Mouse (Mus musculus) olfactory bulb, adult 2 months (tissue): Measurements from ENCODE around the gene Ncoa3. TPM values are rescaled to one million over a fixed set of nuclear protein-coding genes. Genes with fewer than 3 reads are reported as not detected.

ENCODE experiments used
- H3K27ac ChIP-seq: fragments of 200-500 bp; 2 replicates; pipeline ENCODE4 v1.5.1; 2012; ENCODE audit warnings: low read depth, low read length; ENCODE audit not compliant: insufficient read depth
- H3K4me1 ChIP-seq: fragments of 200-500 bp; 2 replicates; pipeline ENCODE4 v1.6.1; 2012; ENCODE audit warnings: low read length; ENCODE audit not compliant: control insufficient read depth, insufficient read depth
- H3K4me3 ChIP-seq: fragments of 200-500 bp; 2 replicates; pipeline ENCODE4 v1.5.1; 2012; ENCODE audit warnings: mild to moderate bottlenecking, low read depth, low read length, moderate library complexity; ENCODE audit not compliant: insufficient read depth
- CTCF ChIP-seq: fragments of 200-500 bp; IDR thresholded peaks from 2 replicates; pipeline ENCODE4 v1.5.1; 2012; ENCODE audit warnings: low read depth, mild to moderate bottlenecking, low read length, moderate library complexity; ENCODE audit not compliant: insufficient read depth
- POLR2A ChIP-seq: fragments of 200-500 bp; IDR thresholded peaks from 2 replicates; pipeline ENCODE4 v1.6.1; 2012; ENCODE audit warnings: mild to moderate bottlenecking, low read depth, low read length, moderate library complexity; ENCODE audit not compliant: insufficient read depth
- WGBS: fragments of 180-500 bp; shearing (Covaris S2); methylation state at CpG from one replicate; pipeline ENCODE4 v1.1.7; 2018; 5-methylcytosine and 5-hydroxymethylcytosine counted together
- polyA plus RNA-seq: library from polyadenylated mRNA; stranded (reverse); fragments of >200 nt; gene quantifications from 2 replicates; pipeline ENCODE4 v1.2.4, GENCODE M21; 2012; ENCODE audit warnings: low replicate concordance; ENCODE audit not compliant: missing spikeins, insufficient read depth, insufficient read length

Gene Ncoa3
- polyA plus RNA-seq, 1 experiment, result not detected

- WGBS, result 93% methylated on average over 7 of the region's 7 CpGs
Observed at GRCm38 (mm10) chr2:166069738-166070137, 77.3 kb downstream of the Ncoa3 start.

DNA sequence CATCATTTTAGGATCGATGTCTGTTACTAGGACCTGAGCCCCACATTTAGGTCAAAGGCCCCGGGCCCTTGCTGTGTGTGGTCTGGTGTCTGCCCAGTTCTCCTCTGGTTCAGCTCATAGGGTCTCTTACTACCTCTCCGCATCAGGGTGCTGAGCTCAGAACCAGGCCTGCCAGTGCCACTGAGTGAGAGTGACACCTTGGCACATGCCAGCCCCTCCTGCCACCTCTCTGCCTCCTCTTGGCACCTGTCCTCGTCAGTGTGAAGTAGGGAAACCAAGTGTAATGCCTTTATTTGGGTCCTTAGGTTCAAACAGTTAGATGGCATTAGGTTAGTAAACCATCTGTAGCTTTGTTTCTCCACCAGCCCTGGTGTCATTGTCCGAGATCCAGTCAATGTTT is 79.0 kb downstream of the Ncoa3 start:
- 84% methylated on average over 5 of the region's 5 CpGs for WGBS

More at GRCm38 (mm10) chr2:166069738-166070137, 77.3 kb downstream of the Ncoa3 start:
- Histone ChIP-seq H3K27ac (no peak overlapping the region), H3K4me3 (no peak overlapping the region), H3K4me1 (peaks cover 23% of the 10 kb centered on the region)
- TF ChIP-seq POLR2A (no peak), CTCF (no peak)

GRCm38 (mm10) chr2:166071889-166072288 is 79.5 kb downstream of the Ncoa3 start:
- Histone ChIP-seq H3K4me3 (no peak overlapping the region), H3K27ac (no peak overlapping the region), H3K4me1 (peaks cover 37% of the 10 kb centered on the region)
- 81% methylated on average over 9 of the region's 9 CpGs for WGBS
- no peak for TF ChIP-seq CTCF
- TF ChIP-seq POLR2A, result no peak

More for the DNA sequence above, 79.0 kb downstream of the Ncoa3 start:
- TF ChIP-seq CTCF (no peak), POLR2A (no peak)
- Histone ChIP-seq H3K4me3 (no peak overlapping the region), H3K4me1 (peaks cover 33% of the 10 kb centered on the region), H3K27ac (0 out of 2 replicates have a peak overlapping the region, but pooled peaks have one; percentile 18)

GRCm38 (mm10) chr2:166073082-166073481 is 80.6 kb downstream of the Ncoa3 start:
- no peak for TF ChIP-seq POLR2A
- TF ChIP-seq CTCF, result no peak

GRCm38 (mm10) chr2:166074322-166074721 is 81.9 kb downstream of the Ncoa3 start:
- TF ChIP-seq POLR2A, result no peak
- TF ChIP-seq CTCF, result no peak
- Histone ChIP-seq H3K4me1 (peaks cover 42% of the 10 kb centered on the region), H3K4me3 (no peak overlapping the region), H3K27ac (no peak overlapping the region)
- WGBS, result 75% methylated on average over 6 of the region's 6 CpGs

More at GRCm38 (mm10) chr2:166073082-166073481, 80.6 kb downstream of the Ncoa3 start:
- H3K4me1 ChIP-seq, result peaks cover 42% of the 10 kb centered on the region
- peak overlapping the region; percentile 32; the same call in 1 of the 2 replicates for H3K27ac ChIP-seq
- no peak overlapping the region for H3K4me3 ChIP-seq
- 36% methylated on average over 10 of the region's 10 CpGs for WGBS

DNA sequence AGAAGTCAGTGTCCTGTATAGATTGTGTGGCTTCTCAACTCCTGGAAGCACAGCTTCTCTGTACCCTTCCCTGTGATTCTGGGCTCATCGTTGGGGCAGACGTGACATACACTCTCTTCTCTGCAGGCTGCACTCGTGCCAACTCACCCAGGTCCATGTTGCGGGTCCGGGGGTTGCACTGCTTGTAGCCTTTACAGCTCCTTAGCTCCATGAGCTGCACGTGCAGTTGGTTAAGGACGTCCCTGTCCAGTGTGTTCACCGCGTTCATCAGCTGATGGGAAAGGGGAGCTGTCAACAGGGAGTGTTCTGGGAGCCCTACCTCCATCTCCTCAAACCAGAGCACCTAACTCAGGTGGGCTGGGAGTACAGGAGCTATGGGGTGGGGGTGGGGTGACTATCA is 84.9 kb downstream of the Ncoa3 start:
- WGBS, result 89% methylated on average over 9 of the region's 9 CpGs
- Histone ChIP-seq H3K4me1 (peaks cover 49% of the 10 kb centered on the region), H3K4me3 (no peak overlapping the region), H3K27ac (no peak overlapping the region)
- TF ChIP-seq POLR2A (no peak), CTCF (no peak)

GRCm38 (mm10) chr2:166079231-166079630 is 86.8 kb downstream of the Ncoa3 start:
- no peak overlapping the region for H3K4me3 ChIP-seq
- 96% methylated on average over 14 of the region's 14 CpGs for WGBS
- no peak overlapping the region for H3K27ac ChIP-seq
- no peak for TF ChIP-seq CTCF
- H3K4me1 ChIP-seq, result peaks cover 37% of the 10 kb centered on the region

DNA sequence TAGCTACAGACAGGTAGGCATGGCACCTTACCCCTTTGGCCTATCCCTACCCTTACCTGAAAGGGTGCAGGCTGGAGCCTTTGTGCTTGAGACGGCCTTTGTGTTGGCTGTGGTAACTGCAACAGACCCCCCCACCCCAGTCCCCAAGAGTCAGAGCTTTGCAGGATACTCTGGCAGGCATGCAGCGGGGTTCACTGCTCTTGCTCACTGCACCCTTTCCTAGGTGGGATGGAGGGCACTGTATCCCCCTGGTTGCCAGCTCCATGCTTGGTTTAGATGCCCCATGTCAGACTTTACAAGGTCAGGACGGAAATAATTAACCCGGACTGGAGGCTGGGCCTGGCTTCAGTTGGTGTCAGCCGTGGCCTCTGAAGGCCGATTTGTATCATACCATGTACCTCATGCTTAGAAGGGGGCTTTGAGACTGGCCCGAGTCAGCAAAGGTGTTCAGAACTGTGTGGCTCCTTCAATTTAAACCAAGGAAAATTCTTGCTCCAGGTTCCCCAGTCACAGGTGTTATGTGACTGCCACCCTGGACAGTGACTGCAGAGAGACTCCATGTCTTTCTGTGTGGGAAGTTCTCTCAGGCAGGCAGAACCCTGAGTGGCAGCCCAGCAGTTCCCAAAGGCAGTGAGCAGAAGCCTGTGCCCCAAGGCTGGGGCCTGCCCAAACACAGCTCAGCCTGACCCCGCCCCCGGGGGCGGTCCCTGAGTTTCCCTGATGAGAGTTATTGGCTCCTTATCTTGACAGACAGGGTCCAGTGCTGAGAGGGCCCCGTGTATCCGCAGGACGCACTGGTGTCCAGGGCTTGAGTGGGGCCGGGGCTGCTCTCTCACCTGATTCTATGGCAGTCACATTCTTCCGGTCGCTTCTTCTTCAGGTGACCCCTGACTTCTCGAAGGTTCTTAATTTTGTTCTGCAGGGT is 87.8 kb downstream of the Ncoa3 start:
- TF ChIP-seq CTCF (no peak), POLR2A (no peak)

More for the DNA sequence above, 87.8 kb downstream of the Ncoa3 start:
- Histone ChIP-seq H3K4me1 (peaks cover 30% of the 10 kb centered on the region), H3K27ac (no peak overlapping the region), H3K4me3 (no peak overlapping the region)
- WGBS, result 68% methylated on average over 17 of the region's 17 CpGs
